Mouse (Mus musculus) kidney, adult 2 months (tissue): ENCODE measurements at regions not wholly inside any gene's neighbourhood (a gene's known extent, or its start where the extent isn't known, plus 50 kb on each side); places are given as distances from the start of the nearest gene placed in this dataset.

Source experiments
- CTCF ChIP-seq: fragments of 200-500 bp; conservative IDR thresholded peaks from 2 replicates; pipeline ENCODE4 v1.5.1; 2011; ENCODE audit warnings: low read depth, mild to moderate bottlenecking, control low read depth, low read length, moderate library complexity, mixed read lengths; ENCODE audit not compliant: insufficient read depth, insufficient read length
- POLR2A ChIP-seq: fragments of 200-500 bp; IDR thresholded peaks from one replicate; pipeline ENCODE4 v1.6.1; 2011; ENCODE audit warnings: low read depth, low read length, control low read depth

- TF ChIP-seq CTCF (no peak), POLR2A (no peak)
These were observed 251.6 kb upstream of the Tmprss15 start for GRCm38 (mm10) chr16:79342453-79342852.
